Mouse (Mus musculus) forebrain, embryonic 13.5 days (tissue): ENCODE data around the gene Il13ra1. TPM values are rescaled to one million over a fixed set of nuclear protein-coding genes. Genes with fewer than 3 reads are reported as not detected.

Experiments used
- ATAC-seq: fragments of 200-750 bp; cut with Nextera tagmentation; 2 replicates; pipeline ENCODE4 v1.8.0; 2017
- H3K27ac ChIP-seq: fragments of 300-500 bp; sonication (generic); 2 replicates; pipeline ENCODE4 v1.5.1; 2015; ENCODE audit warnings: inconsistent platforms, mild to moderate bottlenecking, moderate library complexity
- H3K27me3 ChIP-seq: fragments of 300-500 bp; sonication (generic); 2 replicates; pipeline ENCODE4 v1.6.1; 2015; ENCODE audit warnings: mild to moderate bottlenecking, inconsistent platforms
- H3K36me3 ChIP-seq: fragments of 300-500 bp; sonication (generic); 2 replicates; pipeline ENCODE4 v1.6.1; 2015; ENCODE audit warnings: mild to moderate bottlenecking, inconsistent platforms; ENCODE audit not compliant: poor library complexity, severe bottlenecking
- H3K4me1 ChIP-seq: fragments of 300-500 bp; sonication (generic); 2 replicates; pipeline ENCODE4 v1.6.1; 2015; ENCODE audit warnings: inconsistent platforms
- H3K4me2 ChIP-seq: fragments of 300-500 bp; sonication (generic); 2 replicates; pipeline ENCODE4 v1.6.1; 2015; ENCODE audit warnings: inconsistent platforms, mild to moderate bottlenecking, moderate library complexity
- H3K4me3 ChIP-seq: fragments of 300-500 bp; sonication (generic); 2 replicates; pipeline ENCODE4 v1.5.1; 2015; ENCODE audit warnings: mild to moderate bottlenecking, inconsistent platforms
- H3K9ac ChIP-seq: fragments of 300-500 bp; sonication (generic); 2 replicates; pipeline ENCODE4 v1.6.1; 2015; ENCODE audit warnings: mild to moderate bottlenecking, inconsistent platforms
- H3K9me3 ChIP-seq: fragments of 300-500 bp; sonication (generic); replicated peaks from 2 replicates; pipeline ENCODE4 v1.6.1; 2016; ENCODE audit warnings: inconsistent platforms
- WGBS: fragments of 180-500 bp; shearing (Covaris S2); methylation state at CpG from one replicate; pipeline ENCODE4 v1.1.7; 2015; 5-methylcytosine and 5-hydroxymethylcytosine counted together
- polyA plus RNA-seq: library from polyadenylated mRNA; unstranded; fragments of >200 nt; fragmentation: Nextera tagmentation; extraction: Ambion mirVana; gene quantifications from 2 replicates; pipeline ENCODE4 v1.2.1, GENCODE M21; 2015

Il13ra1 gene
- polyA plus RNA-seq, 1 experiment from 2014 or later: 2.9 TPM

- no peak overlapping the region for H3K9ac ChIP-seq
- H3K27ac ChIP-seq: no peak overlapping the region
- H3K9me3 ChIP-seq: no peaks in the 10 kb centered on the region
- no peaks in the 10 kb centered on the region for H3K27me3 ChIP-seq
- H3K4me3 ChIP-seq: no peak overlapping the region
- WGBS: 64% methylated on average over 1 of the region's 1 CpGs
- no peak overlapping the region for H3K4me2 ChIP-seq
- no peak for ATAC-seq
- no peaks in the 10 kb centered on the region for H3K4me1 ChIP-seq
- H3K36me3 ChIP-seq: no peaks in the 10 kb centered on the region
Observed at GRCm38 (mm10) chrX:36136346-36136745, 24.4 kb downstream of the Il13ra1 start.

- 76% methylated on average over 6 of the region's 6 CpGs for WGBS
- no peak for ATAC-seq
Observed at GRCm38 (mm10) chrX:36141994-36142639, 30.2 kb downstream of the Il13ra1 start.

GRCm38 (mm10) chrX:36146746-36147145 lies 34.8 kb downstream of the Il13ra1 start:
- ATAC-seq: no peak
- H3K36me3 ChIP-seq: no peaks in the 10 kb centered on the region
- no peak overlapping the region for H3K4me2 ChIP-seq
- no peak overlapping the region for H3K4me3 ChIP-seq
- H3K27ac ChIP-seq: no peak overlapping the region
- no peak overlapping the region for H3K9ac ChIP-seq
- no peaks in the 10 kb centered on the region for H3K4me1 ChIP-seq
- H3K9me3 ChIP-seq: no peaks in the 10 kb centered on the region
- 77% methylated on average over 4 of the region's 4 CpGs for WGBS
- H3K27me3 ChIP-seq: no peaks in the 10 kb centered on the region

More at GRCm38 (mm10) chrX:36141994-36142639, 30.2 kb downstream of the Il13ra1 start:
- no peak overlapping the region for H3K9ac ChIP-seq
- no peaks in the 10 kb centered on the region for H3K4me1 ChIP-seq
- no peaks in the 10 kb centered on the region for H3K27me3 ChIP-seq
- H3K4me3 ChIP-seq: no peak overlapping the region
- H3K27ac ChIP-seq: no peak overlapping the region
- no peak overlapping the region for H3K4me2 ChIP-seq
- H3K36me3 ChIP-seq: no peaks in the 10 kb centered on the region
- H3K9me3 ChIP-seq: no peaks in the 10 kb centered on the region

- Histone ChIP-seq H3K4me3 (no peak overlapping the region), H3K27me3 (no peaks in the 10 kb centered on the region), H3K27ac (no peak overlapping the region), H3K4me2 (no peak overlapping the region), H3K4me1 (no peaks in the 10 kb centered on the region), H3K9ac (no peak overlapping the region), H3K9me3 (no peaks in the 10 kb centered on the region), H3K36me3 (no peaks in the 10 kb centered on the region)
- no peak for ATAC-seq
Observed at GRCm38 (mm10) chrX:36150100-36150499, 38.2 kb downstream of the Il13ra1 start.

- Histone ChIP-seq H3K36me3 (no peaks in the 10 kb centered on the region), H3K27ac (no peak overlapping the region), H3K4me3 (no peak overlapping the region), H3K9me3 (no peaks in the 10 kb centered on the region), H3K4me1 (no peaks in the 10 kb centered on the region), H3K9ac (no peak overlapping the region), H3K27me3 (no peaks in the 10 kb centered on the region), H3K4me2 (no peak overlapping the region)
- no peak for ATAC-seq
- WGBS: 77% methylated on average over 2 of the region's 2 CpGs
Observed at GRCm38 (mm10) chrX:36156677-36157076, 44.8 kb downstream of the Il13ra1 start.

GRCm38 (mm10) chrX:36161567-36161966 lies 49.7 kb downstream of the Il13ra1 start:
- Histone ChIP-seq H3K27me3 (no peaks in the 10 kb centered on the region), H3K4me2 (no peak overlapping the region), H3K4me3 (no peak overlapping the region), H3K9ac (no peak overlapping the region), H3K4me1 (0 out of 2 replicates have a peak, but pooled peaks cover 2% of the 10 kb centered on the region), H3K9me3 (no peaks in the 10 kb centered on the region), H3K36me3 (no peaks in the 10 kb centered on the region), H3K27ac (no peak overlapping the region)
- WGBS: 26% methylated on average over 4 of the region's 4 CpGs
- no peak for ATAC-seq

- 0 out of 2 replicates have a peak, but pooled peaks have one; percentile 57 for ATAC-seq
- no peaks in the 10 kb centered on the region for H3K36me3 ChIP-seq
- H3K27me3 ChIP-seq: no peaks in the 10 kb centered on the region
- no peak overlapping the region for H3K27ac ChIP-seq
- no peak overlapping the region for H3K4me2 ChIP-seq
- no peak overlapping the region for H3K9ac ChIP-seq
- no peak overlapping the region for H3K4me3 ChIP-seq
- no peaks in the 10 kb centered on the region for H3K9me3 ChIP-seq
- no peaks in the 10 kb centered on the region for H3K4me1 ChIP-seq
Observed at GRCm38 (mm10) chrX:36183625-36184024, 71.7 kb downstream of the Il13ra1 start.

GRCm38 (mm10) chrX:36186036-36186435 lies 74.1 kb downstream of the Il13ra1 start:
- Histone ChIP-seq H3K4me1 (no peaks in the 10 kb centered on the region), H3K9me3 (no peaks in the 10 kb centered on the region), H3K4me2 (no peak overlapping the region), H3K27ac (no peak overlapping the region), H3K9ac (no peak overlapping the region), H3K36me3 (no peaks in the 10 kb centered on the region), H3K27me3 (no peaks in the 10 kb centered on the region), H3K4me3 (no peak overlapping the region)
- 49% methylated on average over 5 of the region's 5 CpGs for WGBS
- ATAC-seq: no peak

- H3K9me3 ChIP-seq: no peaks in the 10 kb centered on the region
- H3K36me3 ChIP-seq: no peaks in the 10 kb centered on the region
- H3K9ac ChIP-seq: no peak overlapping the region
- H3K27ac ChIP-seq: no peak overlapping the region
- no peak overlapping the region for H3K4me2 ChIP-seq
- peak; percentile 50; the same call in 1 of the 2 replicates for ATAC-seq
- H3K4me3 ChIP-seq: no peak overlapping the region
- no peaks in the 10 kb centered on the region for H3K27me3 ChIP-seq
- 28% methylated on average over 6 of the region's 6 CpGs for WGBS
- H3K4me1 ChIP-seq: no peaks in the 10 kb centered on the region
Observed at GRCm38 (mm10) chrX:36186443-36186842, 74.5 kb downstream of the Il13ra1 start.

- no peaks in the 10 kb centered on the region for H3K36me3 ChIP-seq
- peak; percentile 63 for ATAC-seq
- H3K9me3 ChIP-seq: no peaks in the 10 kb centered on the region
- 23% methylated on average over 6 of the region's 6 CpGs for WGBS
- H3K9ac ChIP-seq: no peak overlapping the region
- no peaks in the 10 kb centered on the region for H3K27me3 ChIP-seq
- H3K4me3 ChIP-seq: no peak overlapping the region
- peak overlapping the region; percentile 52 for H3K27ac ChIP-seq
- peaks cover 18% of the 10 kb centered on the region for H3K4me1 ChIP-seq
- H3K4me2 ChIP-seq: 0 out of 2 replicates have a peak overlapping the region, but pooled peaks have one; percentile 4
Observed at GRCm38 (mm10) chrX:36193951-36194350, 82.0 kb downstream of the Il13ra1 start.

- Histone ChIP-seq H3K36me3 (no peaks in the 10 kb centered on the region), H3K4me3 (peak within 1 kb of the TSS; percentile 38), H3K4me1 (peaks cover 18% of the 10 kb centered on the region), H3K9me3 (no peaks in the 10 kb centered on the region), H3K4me2 (peak within 1 kb of the TSS; percentile 60), H3K9ac (peak within 1 kb of the TSS; percentile 46; the same call in 1 of the 2 replicates), H3K27ac (no peak within 1 kb of the TSS), H3K27me3 (no peaks in the 10 kb centered on the region)
- peak; percentile 87 for ATAC-seq
- WGBS: 20% methylated on average over 28 of the region's 28 CpGs
Observed at GRCm38 (mm10) chrX:36195736-36196525, 84.0 kb downstream of the Il13ra1 start, which contains the start of gene Zcchc12. Gene Zcchc12 (plus strand): TSS chrX:36195904.

- Histone ChIP-seq H3K4me3 (no peak overlapping the region), H3K27ac (no peak overlapping the region), H3K9me3 (no peaks in the 10 kb centered on the region), H3K36me3 (no peaks in the 10 kb centered on the region), H3K9ac (no peak overlapping the region), H3K4me2 (no peak overlapping the region), H3K27me3 (no peaks in the 10 kb centered on the region), H3K4me1 (no peaks in the 10 kb centered on the region)
- WGBS: 80% methylated on average over 2 of the region's 2 CpGs
- ATAC-seq: no peak
Observed at GRCm38 (mm10) chrX:36209554-36209953, 97.6 kb downstream of the Il13ra1 start.
